Mouse (Mus musculus): ENCODE measurements at regions not wholly inside any gene's neighbourhood (a gene's known extent, or its start where the extent isn't known, plus 50 kb on each side); places are given as distances from the start of the nearest gene placed in this dataset.

DNA sequence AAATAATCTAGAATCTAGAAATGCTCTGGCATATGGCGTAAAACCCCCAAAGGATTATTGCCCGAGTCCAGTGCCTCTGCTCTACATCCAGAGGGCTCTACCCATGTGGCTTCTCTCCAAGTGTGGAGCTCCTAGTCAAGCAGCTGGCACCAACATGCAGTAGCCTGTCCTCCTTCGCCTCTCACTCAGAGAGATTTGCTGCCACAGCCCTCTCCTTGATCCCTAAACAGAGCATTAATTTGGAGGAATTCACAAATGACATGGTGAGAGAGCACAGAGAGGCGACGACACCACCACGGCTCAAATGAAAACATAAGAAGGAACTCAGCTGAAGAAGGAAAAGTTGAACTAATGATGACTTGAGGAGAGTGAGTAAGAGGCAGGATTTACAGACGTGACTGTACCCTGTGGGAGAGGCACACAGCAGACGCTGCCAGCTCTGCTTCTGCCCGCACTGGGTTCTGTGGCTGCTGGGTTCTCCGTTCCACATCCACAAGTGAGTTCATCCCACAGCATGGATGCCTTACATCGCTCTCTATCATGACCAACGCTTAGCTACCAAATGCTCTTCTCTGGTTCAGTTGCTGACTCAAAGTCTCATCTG lies 132.8 kb downstream of the Ibtk start:
- H3K4me3 ChIP-seq (ENCODE audit: low read depth, low read length) = no peak overlapping the region
- no peaks in the 10 kb centered on the region for H3K9me3 ChIP-seq (ENCODE audit: control insufficient read depth)
- no peaks in the 10 kb centered on the region for H3K27me3 ChIP-seq (replicated peaks; ENCODE audit: control insufficient read depth, insufficient read depth, low read length)
- H3K4me1 ChIP-seq (replicated peaks; ENCODE audit: control insufficient read depth, insufficient read depth, low read length) = no peaks in the 10 kb centered on the region
- H3K9ac ChIP-seq (ENCODE audit: low read depth, low read length) = no peak overlapping the region
- H3K36me3 ChIP-seq (ENCODE audit: control insufficient read depth, insufficient read depth) = no peaks in the 10 kb centered on the region
- TF ChIP-seq CTCF (IDR thresholded peaks at IDR 0.05; ENCODE audit: low read depth) = no peak
- H3K4me2 ChIP-seq (replicated peaks; ENCODE audit: low read depth) = no peak overlapping the region
- ATAC-seq = no peak
- H3K27ac ChIP-seq (ENCODE audit: low read depth, low read length) = no peak overlapping the region
- WGBS = 82% methylated on average over 12 of the region's 12 CpGs

- H3K4me2 ChIP-seq (replicated peaks; ENCODE audit: low read depth) = no peak overlapping the region
Observed at GRCm38 (mm10) chr9:85609152-85609551, 140.0 kb downstream of the Ibtk start.

GRCm38 (mm10) chr9:85596959-85597358 lies 152.2 kb downstream of the Ibtk start:
- no peak overlapping the region for H3K4me3 ChIP-seq (ENCODE audit: low read depth, low read length)
- no peaks in the 10 kb centered on the region for H3K27me3 ChIP-seq (replicated peaks; ENCODE audit: control insufficient read depth, insufficient read depth, low read length)
- WGBS = 43% methylated on average over 2 of the region's 2 CpGs
- no peaks in the 10 kb centered on the region for H3K9me3 ChIP-seq (ENCODE audit: control insufficient read depth)
- peak; percentile 67 for TF ChIP-seq CTCF (IDR thresholded peaks at IDR 0.05; ENCODE audit: low read depth)
- no peaks in the 10 kb centered on the region for H3K36me3 ChIP-seq (ENCODE audit: control insufficient read depth, insufficient read depth)
- no peak overlapping the region for H3K4me2 ChIP-seq (replicated peaks; ENCODE audit: low read depth)
- H3K9ac ChIP-seq (ENCODE audit: low read depth, low read length) = no peak overlapping the region
- H3K27ac ChIP-seq (ENCODE audit: low read depth, low read length) = no peak overlapping the region
- no peaks in the 10 kb centered on the region for H3K4me1 ChIP-seq (replicated peaks; ENCODE audit: control insufficient read depth, insufficient read depth, low read length)
- ATAC-seq = no peak

More at GRCm38 (mm10) chr9:85609152-85609551, 140.0 kb downstream of the Ibtk start:
- H3K36me3 ChIP-seq (ENCODE audit: control insufficient read depth, insufficient read depth) = no peaks in the 10 kb centered on the region
- no peak overlapping the region for H3K4me3 ChIP-seq (ENCODE audit: low read depth, low read length)
- TF ChIP-seq CTCF (IDR thresholded peaks at IDR 0.05; ENCODE audit: low read depth) = no peak
- H3K27me3 ChIP-seq (replicated peaks; ENCODE audit: control insufficient read depth, insufficient read depth, low read length) = no peaks in the 10 kb centered on the region
- H3K4me1 ChIP-seq (replicated peaks; ENCODE audit: control insufficient read depth, insufficient read depth, low read length) = no peaks in the 10 kb centered on the region
- 67% methylated on average over 3 of the region's 3 CpGs for WGBS
- no peak overlapping the region for H3K9ac ChIP-seq (ENCODE audit: low read depth, low read length)
- ATAC-seq = no peak
- no peaks in the 10 kb centered on the region for H3K9me3 ChIP-seq (ENCODE audit: control insufficient read depth)
- H3K27ac ChIP-seq (ENCODE audit: low read depth, low read length) = no peak overlapping the region

DNA sequence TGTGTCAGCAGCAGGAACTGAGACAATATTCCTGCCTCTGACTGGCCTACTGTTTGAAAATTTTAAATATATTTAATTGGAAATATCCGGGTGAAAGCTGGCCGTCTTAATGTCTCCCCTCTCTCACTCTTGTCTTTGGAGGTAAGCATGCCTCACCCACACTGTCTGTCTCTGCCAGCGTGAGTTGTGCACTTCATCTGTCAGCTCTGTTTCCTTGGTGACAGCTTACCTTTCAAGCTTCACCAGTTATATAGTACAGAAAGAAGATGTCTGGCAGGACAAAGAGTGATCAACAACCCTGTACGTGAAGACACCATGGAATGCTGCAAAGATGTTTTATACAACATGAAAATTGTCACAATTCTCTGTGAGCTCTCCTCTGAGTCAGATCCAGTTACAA lies 155.3 kb downstream of the Ibtk start:
- Histone ChIP-seq H3K9ac (ENCODE audit: low read depth, low read length) (no peak overlapping the region), H3K4me3 (ENCODE audit: low read depth, low read length) (no peak overlapping the region), H3K4me1 (replicated peaks; ENCODE audit: control insufficient read depth, insufficient read depth, low read length) (no peaks in the 10 kb centered on the region), H3K4me2 (replicated peaks; ENCODE audit: low read depth) (no peak overlapping the region), H3K9me3 (ENCODE audit: control insufficient read depth) (no peaks in the 10 kb centered on the region), H3K27me3 (replicated peaks; ENCODE audit: control insufficient read depth, insufficient read depth, low read length) (no peaks in the 10 kb centered on the region), H3K36me3 (ENCODE audit: control insufficient read depth, insufficient read depth) (no peaks in the 10 kb centered on the region), H3K27ac (ENCODE audit: low read depth, low read length) (no peak overlapping the region)
- no peak for TF ChIP-seq CTCF (IDR thresholded peaks at IDR 0.05; ENCODE audit: low read depth)
- WGBS = 82% methylated on average over 4 of the region's 4 CpGs
- no peak for ATAC-seq

DNA sequence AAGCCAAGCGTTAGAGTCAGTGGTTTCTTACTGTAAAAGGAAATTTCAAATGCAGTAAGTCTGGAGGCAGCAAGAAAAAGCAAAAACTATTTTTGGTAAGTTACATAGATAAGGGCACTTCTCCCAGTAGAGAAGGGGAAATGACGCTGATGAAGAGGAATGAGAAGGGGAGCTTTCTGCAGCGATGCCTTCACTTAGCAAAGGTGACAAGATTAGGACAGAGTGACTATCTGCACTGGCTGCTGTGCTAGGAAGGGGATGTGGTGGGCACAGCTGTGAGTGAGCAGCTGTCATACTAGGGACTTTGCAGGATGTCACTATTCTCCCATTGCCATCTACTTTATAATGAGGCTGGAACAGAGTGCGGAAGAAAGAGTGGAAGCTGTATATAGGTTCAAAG lies 156.5 kb downstream of the Ibtk start:
- Histone ChIP-seq H3K27me3 (replicated peaks; ENCODE audit: control insufficient read depth, insufficient read depth, low read length) (no peaks in the 10 kb centered on the region), H3K4me1 (replicated peaks; ENCODE audit: control insufficient read depth, insufficient read depth, low read length) (no peaks in the 10 kb centered on the region), H3K9ac (ENCODE audit: low read depth, low read length) (no peak overlapping the region), H3K36me3 (ENCODE audit: control insufficient read depth, insufficient read depth) (no peaks in the 10 kb centered on the region), H3K4me2 (replicated peaks; ENCODE audit: low read depth) (no peak overlapping the region), H3K4me3 (ENCODE audit: low read depth, low read length) (no peak overlapping the region), H3K9me3 (ENCODE audit: control insufficient read depth) (no peaks in the 10 kb centered on the region), H3K27ac (ENCODE audit: low read depth, low read length) (no peak overlapping the region)
- no peak for ATAC-seq
- TF ChIP-seq CTCF (IDR thresholded peaks at IDR 0.05; ENCODE audit: low read depth) = no peak
- WGBS = 85% methylated on average over 4 of the region's 4 CpGs

DNA sequence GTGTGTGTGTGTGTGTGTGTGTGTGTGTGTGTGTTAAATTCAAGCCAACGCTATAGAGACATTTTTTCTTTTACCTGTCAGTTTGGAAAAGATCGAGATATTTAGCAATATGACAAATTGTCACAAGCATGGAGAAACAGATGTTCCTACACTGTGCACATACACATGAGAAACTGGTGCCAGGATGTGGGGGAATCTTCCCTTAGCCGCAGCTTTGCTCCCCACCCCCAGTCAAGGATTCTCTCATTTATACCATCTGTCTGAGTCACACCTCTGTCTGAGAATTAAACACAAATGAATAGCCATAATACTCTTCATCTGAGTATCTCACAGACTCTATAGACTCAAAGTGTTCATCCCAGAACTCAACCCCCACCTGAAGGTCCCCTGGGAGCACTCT lies 159.9 kb downstream of the Ibtk start:
- Histone ChIP-seq H3K9ac (ENCODE audit: low read depth, low read length) (no peak overlapping the region), H3K27me3 (replicated peaks; ENCODE audit: control insufficient read depth, insufficient read depth, low read length) (no peaks in the 10 kb centered on the region), H3K27ac (ENCODE audit: low read depth, low read length) (no peak overlapping the region), H3K36me3 (ENCODE audit: control insufficient read depth, insufficient read depth) (no peaks in the 10 kb centered on the region), H3K9me3 (ENCODE audit: control insufficient read depth) (no peaks in the 10 kb centered on the region), H3K4me3 (ENCODE audit: low read depth, low read length) (no peak overlapping the region), H3K4me1 (replicated peaks; ENCODE audit: control insufficient read depth, insufficient read depth, low read length) (no peaks in the 10 kb centered on the region), H3K4me2 (replicated peaks; ENCODE audit: low read depth) (no peak overlapping the region)
- 77% methylated on average over 3 of the region's 3 CpGs for WGBS
- TF ChIP-seq CTCF (IDR thresholded peaks at IDR 0.05; ENCODE audit: low read depth) = no peak
- no peak for ATAC-seq

- Histone ChIP-seq H3K36me3 (ENCODE audit: control insufficient read depth, insufficient read depth) (no peaks in the 10 kb centered on the region), H3K9me3 (ENCODE audit: control insufficient read depth) (no peaks in the 10 kb centered on the region), H3K4me1 (replicated peaks; ENCODE audit: control insufficient read depth, insufficient read depth, low read length) (no peaks in the 10 kb centered on the region), H3K9ac (ENCODE audit: low read depth, low read length) (no peak overlapping the region), H3K4me2 (replicated peaks; ENCODE audit: low read depth) (no peak overlapping the region), H3K4me3 (ENCODE audit: low read depth, low read length) (no peak overlapping the region), H3K27me3 (replicated peaks; ENCODE audit: control insufficient read depth, insufficient read depth, low read length) (no peaks in the 10 kb centered on the region), H3K27ac (ENCODE audit: low read depth, low read length) (no peak overlapping the region)
- 36% methylated on average over 2 of the region's 2 CpGs for WGBS
- ATAC-seq = peak; percentile 64; the same call in 1 of the 2 replicates
- peak; percentile 88 for TF ChIP-seq CTCF (IDR thresholded peaks at IDR 0.05; ENCODE audit: low read depth)
Observed at GRCm38 (mm10) chr9:85588077-85588476, 161.1 kb downstream of the Ibtk start.

All from intestine, postnatal 0 days (tissue).